Mouse (Mus musculus) right cerebral cortex, adult 18-20 months (tissue): ENCODE data around the gene Gpr137c.

Source experiments
- DNase-seq: peaks from one replicate; pipeline ENCODE4 v3.0.0; 2022; ENCODE audit warnings: mixed read lengths

Gpr137c gene

DNA sequence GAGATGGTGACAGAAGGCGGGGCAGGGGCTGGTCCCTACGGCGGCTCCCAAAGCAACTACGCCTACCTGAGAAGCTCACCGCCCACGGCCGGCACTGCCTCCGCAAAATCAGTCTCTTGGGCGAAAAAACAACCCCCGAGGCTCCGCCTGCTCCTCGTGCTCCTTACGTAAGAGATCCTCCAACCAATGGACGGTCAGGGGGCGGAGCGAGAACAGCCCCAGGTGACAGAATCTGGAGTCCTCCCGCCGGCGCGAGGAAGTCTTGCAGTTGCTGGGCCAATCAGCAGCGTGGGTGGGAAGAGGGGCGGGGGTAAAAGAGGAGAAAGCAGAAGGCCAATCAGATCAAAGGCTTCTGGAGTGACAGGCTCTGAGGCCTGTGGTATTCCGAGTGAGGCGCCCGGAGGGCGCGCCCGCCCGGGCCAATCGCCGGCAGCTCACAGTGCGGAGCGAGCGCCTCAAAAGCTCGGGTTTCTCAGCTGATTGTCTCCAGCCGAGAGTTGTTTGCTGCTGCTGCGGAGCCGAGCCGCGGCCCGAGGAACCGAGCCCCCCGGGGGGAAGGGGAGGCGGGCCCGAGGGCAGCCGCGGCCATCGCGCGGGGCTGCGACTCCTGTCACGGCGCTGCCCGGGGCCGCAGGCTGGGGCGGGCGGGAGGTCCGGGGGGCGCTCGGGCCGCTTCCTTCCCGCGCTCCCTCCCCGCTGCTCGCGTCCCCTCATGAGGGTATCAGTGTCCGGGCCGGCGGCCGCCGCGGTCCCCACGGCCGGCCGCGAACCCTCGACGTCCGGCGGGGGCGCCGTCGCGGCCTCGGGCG lies at the start of gene Gpr137c:
Gpr137c (plus strand) TSS at position 437 of the 809 bp plus-strand sequence.
- DNase-seq = peak; percentile 100

- DNase-seq = no peak
Measured at GRCm38 (mm10) chr14:45172260-45172659, 47.3 kb upstream of the Gpr137c start.

DNA sequence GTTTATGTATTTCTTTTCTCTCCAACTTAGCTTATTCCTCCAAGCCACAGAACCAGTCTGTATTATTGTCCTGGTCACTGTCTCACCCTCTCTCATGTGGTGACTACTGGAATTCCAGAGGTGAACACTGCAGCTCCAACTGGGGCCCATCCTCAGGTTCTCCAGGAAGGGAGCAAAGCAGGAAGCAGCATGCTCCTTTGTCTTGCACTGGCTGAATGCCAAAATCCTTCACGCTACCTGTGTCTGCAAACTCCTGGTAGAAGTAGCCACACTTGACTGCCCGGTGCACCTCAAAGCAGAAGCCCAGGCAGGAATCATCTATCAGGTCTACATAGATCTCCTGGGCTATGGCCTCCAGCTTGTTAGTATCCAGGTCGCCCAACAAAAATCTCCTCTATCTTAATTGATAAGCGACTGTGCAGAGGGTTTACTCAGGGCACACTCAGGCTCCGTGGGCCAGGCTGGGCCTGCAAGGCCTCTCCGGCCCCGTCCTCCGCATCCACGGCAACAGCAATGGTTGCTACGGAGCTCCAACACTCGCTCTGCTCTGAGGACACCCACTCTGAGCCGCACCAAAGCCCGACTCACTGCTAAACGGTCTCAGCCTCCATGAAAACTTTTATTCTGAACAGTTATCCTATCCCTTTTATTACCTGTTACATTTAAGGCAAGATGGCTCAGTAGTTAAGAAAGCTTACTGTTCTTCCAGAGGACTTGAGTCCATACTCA lies 44.3 kb upstream of the Gpr137c start:
- DNase-seq = no peak

- DNase-seq = no peak
Measured at GRCm38 (mm10) chr14:45179186-45179585, 40.3 kb upstream of the Gpr137c start.

- no peak for DNase-seq
Measured at GRCm38 (mm10) chr14:45179606-45180005, 39.9 kb upstream of the Gpr137c start.

- no peak for DNase-seq
Measured at GRCm38 (mm10) chr14:45181611-45182010, 37.9 kb upstream of the Gpr137c start.

DNA sequence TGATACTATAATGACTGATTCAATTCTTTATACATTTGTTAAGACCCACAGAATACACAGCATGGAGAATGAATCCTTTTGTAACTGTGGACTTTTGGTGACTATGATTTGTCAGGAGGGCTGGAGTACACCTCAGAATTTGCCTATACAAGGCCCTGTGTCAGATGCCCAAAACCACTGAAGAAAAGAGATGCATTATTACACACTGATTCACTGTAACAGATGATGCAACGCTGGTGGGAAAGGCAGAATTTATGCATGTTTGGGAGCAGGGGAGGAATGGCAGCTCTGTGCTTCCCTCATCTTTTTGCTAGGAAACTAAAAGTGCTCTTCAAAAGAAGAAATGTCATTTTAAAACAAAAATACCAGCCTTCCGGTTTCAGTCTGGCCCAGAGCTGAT lies 28.5 kb upstream of the Gpr137c start:
- DNase-seq = no peak

GRCm38 (mm10) chr14:45200607-45201006 lies 18.9 kb upstream of the Gpr137c start:
- DNase-seq = no peak

DNA sequence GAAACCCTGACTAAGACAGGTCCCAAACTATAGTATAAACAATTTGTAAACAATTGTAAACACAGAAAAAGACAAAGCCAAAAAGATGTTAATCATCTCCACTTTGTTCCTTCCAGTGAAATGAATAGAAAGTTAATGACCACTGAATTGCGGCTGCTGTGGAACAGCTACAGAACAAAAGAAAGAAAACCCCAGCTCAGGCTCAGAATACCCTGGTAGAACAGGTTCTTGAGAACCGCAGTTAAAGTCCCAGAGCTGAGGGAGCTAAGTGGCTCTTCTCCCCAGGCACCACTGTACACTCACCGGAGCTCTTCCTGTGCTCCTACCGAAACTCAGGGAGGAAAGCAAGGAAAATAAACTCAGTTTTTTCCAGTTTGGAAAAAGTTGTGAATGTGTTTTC lies 8.8 kb upstream of the Gpr137c start:
- DNase-seq = no peak

DNA sequence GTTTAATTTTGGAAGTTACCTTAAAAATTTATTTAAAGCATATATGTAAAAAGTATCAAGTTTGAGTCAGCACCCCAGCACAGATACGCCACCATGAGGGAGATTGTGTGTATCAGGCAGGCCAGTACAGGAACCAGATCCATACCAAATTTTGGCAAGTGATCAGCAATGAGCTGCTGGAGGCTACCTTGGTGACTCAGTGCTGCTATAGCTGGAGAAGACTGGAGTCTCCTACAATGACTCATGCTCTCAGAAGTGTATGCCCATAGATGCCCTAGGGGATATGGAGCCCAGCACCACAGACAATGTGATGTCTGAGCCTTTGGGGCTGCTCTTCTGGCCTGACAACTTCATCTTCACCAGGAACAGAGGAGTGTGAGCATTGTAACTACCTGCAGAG lies 8.1 kb upstream of the Gpr137c start:
- no peak for DNase-seq

DNA sequence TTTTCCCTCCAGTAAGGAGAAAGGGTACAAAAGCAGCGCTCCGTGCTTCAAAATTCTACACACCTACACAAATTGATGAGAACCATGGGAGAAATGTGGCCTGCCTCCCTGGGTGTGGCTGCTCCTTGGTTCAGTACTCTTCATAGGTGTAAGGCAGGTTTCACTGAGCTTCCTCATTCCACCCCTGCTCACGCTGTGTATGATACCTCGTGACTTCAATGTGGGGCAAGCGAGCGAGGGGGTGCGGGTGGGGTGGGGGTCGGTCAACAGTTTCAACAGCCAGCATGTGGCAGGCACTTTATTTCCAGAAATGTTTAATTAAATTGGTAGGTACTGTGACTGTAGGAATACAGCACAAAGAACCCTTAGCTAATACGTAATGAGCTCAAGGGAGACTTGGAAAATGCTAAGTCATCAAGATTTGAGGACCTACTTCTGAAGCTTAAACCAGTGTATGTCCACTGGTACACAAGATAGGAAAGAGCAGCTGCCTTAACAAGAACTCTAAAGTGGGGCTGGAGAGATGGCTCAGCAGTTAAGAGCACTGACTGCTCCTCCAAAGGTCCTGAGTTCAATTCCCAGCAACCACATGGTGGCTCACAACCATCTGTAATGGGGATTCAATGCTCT lies 2.7 kb upstream of the Gpr137c start:
- no peak for DNase-seq

DNA sequence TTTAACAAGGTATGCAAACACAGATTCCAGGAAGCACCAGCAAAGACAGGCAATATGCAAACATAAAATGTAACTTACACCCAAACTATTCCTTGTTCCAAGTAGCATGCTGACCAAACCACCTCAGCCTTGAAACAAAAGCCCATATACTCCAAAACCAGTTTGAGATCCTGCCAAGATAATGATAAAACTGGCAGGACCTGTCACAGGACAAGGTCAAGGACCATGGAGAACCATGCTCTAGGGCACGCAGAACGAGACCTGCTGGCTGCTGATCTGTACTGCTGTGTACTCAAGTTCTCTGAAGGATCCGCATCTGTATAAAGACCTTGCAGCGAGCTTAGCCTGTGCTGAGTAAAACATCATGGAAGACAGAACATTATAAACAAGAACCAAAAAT lies 1.8 kb upstream of the Gpr137c start:
- DNase-seq = no peak

DNA sequence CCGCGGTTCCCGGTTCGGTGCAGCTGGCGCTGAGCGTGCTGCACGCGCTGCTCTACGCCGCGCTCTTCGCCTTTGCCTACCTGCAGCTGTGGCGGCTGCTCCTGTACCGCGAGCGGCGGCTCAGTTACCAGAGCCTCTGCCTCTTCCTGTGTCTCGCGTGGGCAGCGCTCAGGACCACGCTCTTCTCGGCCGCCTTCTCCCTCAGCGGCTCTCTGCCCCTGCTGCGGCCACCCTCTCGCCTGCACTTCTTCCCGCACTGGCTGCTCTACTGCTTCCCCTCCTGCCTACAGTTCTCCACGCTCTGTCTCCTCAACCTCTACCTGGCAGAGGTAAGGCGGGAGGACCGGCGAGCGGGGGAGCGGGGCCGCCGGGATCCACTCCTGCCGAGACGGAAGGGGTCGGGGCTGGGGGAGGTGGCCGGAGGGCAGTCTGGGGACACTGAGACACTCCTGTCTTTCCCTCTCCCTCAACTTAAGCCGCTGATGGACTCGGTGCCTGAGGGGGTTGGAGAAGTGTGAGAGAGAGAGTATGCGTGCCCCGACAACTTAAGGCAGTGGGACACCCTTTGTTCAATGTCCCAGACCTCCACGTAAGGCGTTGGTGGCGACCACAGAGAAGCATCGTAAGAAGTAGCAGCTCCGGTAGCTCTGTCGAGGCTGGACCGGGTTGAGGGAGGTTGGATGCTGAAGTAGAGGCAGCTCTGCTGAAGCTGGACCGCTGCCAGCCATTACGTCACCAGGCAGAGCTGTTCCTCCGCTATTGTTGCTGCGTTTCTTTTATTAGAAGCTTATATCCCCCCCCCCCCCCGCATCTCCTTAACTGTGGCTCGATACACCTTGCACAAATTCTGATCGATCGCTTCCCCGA lies 806 bp downstream of the Gpr137c start, which contains the start of gene Txndc16:
Txndc16 (minus strand) TSS at position 239 of the 867 bp plus-strand sequence.
- DNase-seq = peak; percentile 87

- DNase-seq = no peak
Measured at GRCm38 (mm10) chr14:45220957-45221630, 1.6 kb downstream of the Gpr137c start.

DNA sequence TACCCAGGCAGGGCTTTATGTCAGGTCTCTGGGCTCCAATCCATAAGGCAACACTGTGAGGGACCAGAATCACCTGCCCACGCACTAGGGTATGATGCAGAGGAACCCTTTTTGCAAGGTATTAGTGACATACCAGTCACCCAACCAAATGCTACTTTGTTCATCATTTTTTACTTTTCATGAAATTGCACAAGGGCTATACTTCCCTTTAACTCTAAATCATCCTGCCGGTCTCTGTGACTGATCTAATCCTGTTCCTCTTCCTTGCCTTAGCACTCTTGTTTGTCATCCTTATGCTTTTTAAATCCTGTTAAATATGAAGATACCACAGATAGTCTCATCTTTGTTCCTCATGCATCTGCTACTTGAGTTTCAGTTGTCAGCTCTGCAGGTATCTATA lies 19.5 kb downstream of the Gpr137c start:
- no peak for DNase-seq

GRCm38 (mm10) chr14:45241613-45242012 lies 22.1 kb downstream of the Gpr137c start:
- DNase-seq = no peak

GRCm38 (mm10) chr14:45251548-45252076 lies 32.1 kb downstream of the Gpr137c start:
- no peak for DNase-seq

DNA sequence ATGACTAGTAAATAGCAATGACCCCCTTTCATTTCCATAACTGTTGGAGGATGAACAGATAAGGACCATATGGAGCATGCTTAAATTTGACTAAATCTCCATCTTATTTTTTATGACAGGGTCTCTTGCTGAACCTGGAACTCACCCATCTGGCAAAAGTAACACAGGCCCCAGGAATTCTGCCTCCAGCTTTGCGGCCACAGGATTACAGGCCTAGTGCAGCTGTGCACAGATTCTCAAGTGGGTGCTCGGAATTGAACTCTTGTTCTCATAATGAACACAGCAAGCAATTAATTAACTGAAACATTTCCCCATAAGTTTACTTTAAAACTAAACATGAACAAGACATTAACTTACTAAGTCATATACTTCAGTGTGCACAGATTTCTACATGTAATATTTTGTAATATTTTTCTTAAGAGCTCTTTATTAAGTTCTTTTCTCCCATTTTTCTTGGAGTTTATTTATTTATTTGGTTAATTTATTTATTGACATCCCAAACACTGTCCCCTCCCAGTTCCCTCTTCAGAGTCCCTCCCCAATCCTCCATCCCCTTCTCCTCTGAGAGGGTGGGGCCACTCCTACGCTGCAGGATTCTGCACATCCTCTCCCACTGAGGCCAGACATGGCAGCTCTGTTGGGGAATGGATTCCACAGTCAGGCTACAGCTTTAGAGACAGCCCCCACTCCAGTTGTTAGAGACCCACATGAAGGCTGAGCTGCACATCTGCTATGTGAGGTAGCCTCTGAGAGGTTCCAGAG lies 44.5 kb downstream of the Gpr137c start:
- DNase-seq = no peak

DNA sequence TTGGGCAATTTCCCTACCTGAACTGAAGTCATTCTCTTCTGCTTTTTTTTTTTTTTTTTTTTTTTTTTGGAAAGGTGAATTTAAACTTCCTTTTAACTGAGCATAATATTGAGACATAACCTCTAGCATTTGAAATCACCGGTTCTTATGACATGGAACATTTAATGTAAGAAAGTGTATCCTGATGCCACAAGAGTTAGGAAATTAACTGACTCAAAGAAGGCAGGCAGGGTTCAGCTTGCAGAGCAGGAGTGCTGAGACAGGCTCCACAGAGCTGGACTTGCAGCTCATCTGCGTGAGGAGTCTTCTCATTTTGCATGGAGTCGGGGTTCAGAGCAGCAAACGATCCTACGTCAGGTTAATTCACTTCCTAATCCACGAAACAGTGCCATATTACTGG lies 56.3 kb downstream of the Gpr137c start:
- DNase-seq = no peak

DNA sequence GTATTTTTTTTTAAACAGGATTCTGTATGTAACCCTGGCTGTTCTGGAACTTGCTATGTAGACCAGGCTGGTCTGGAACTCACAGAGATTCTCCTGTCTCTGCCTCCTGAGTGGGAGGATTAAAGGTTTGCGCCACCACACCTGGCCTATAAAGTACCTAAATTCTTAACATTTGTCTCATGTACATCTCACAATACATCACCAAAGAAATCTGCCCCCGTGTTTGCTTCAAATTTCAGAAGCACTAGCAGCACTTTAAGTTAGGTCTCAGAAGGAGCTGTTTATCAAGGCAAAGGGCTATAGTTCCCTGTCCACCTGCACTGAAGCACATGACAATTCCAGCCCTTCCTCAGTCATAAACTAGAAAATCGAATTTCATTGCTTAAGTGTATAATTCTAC lies 62.5 kb downstream of the Gpr137c start:
- no peak for DNase-seq

GRCm38 (mm10) chr14:45291608-45292007 lies 72.1 kb downstream of the Gpr137c start:
- no peak for DNase-seq
